Mouse (Mus musculus): Measurements from ENCODE around the gene Fgf10. TPM values are rescaled to one million over a fixed set of nuclear protein-coding genes. Genes with fewer than 3 reads are reported as not detected.
A peak's percentile ranks its signal among the peaks of the same experiment; 100 is the strongest.

The Fgf10 gene
- 2.0 and 2.4 TPM in 2 replicates for polyA plus RNA-seq (2015; fragmentation: Nextera tagmentation; extraction: Ambion mirVana)

GRCm38 (mm10) chr13:118669491-118669890 is at the start of gene Fgf10:
Fgf10 (plus strand) TSS chr13:118669791.
- H3K27ac ChIP-seq (ENCODE audit: low read length) = no peak within 1 kb of the TSS
- no peaks in the 10 kb centered on the region for H3K9me3 ChIP-seq (ENCODE audit: control insufficient read depth, low read length)
- no peaks in the 10 kb centered on the region for H3K4me1 ChIP-seq (ENCODE audit: control insufficient read depth, insufficient read depth, low read length)
- ATAC-seq = no peak
- no peaks in the 10 kb centered on the region for H3K27me3 ChIP-seq (replicated peaks; ENCODE audit: control insufficient read depth, insufficient read depth, low read length)
- no peak within 1 kb of the TSS for H3K4me2 ChIP-seq (ENCODE audit: low read depth, low read length)
- 80% methylated on average over 7 of the region's 7 CpGs for WGBS
- H3K36me3 ChIP-seq (ENCODE audit: control insufficient read depth, insufficient read depth, low read length) = no peaks in the 10 kb centered on the region
- H3K9ac ChIP-seq (ENCODE audit: low read depth, low read length) = no peak within 1 kb of the TSS
- no peak within 1 kb of the TSS for H3K4me3 ChIP-seq (ENCODE audit: low read length)

GRCm38 (mm10) chr13:118629661-118630428 is 39.7 kb upstream of the Fgf10 start:
- ATAC-seq = no peak; the same call in 1 of the 2 replicates
- Histone ChIP-seq H3K9me3 (ENCODE audit: control insufficient read depth, low read length) (no peaks in the 10 kb centered on the region), H3K27ac (ENCODE audit: low read length) (no peak overlapping the region), H3K36me3 (ENCODE audit: control insufficient read depth, insufficient read depth, low read length) (no peaks in the 10 kb centered on the region), H3K4me1 (ENCODE audit: control insufficient read depth, insufficient read depth, low read length) (no peaks in the 10 kb centered on the region), H3K27me3 (replicated peaks; ENCODE audit: control insufficient read depth, insufficient read depth, low read length) (no peaks in the 10 kb centered on the region), H3K9ac (ENCODE audit: low read depth, low read length) (no peak overlapping the region), H3K4me3 (ENCODE audit: low read length) (no peak overlapping the region), H3K4me2 (ENCODE audit: low read depth, low read length) (no peak overlapping the region)
- 40% methylated on average over 3 of the region's 3 CpGs for WGBS

GRCm38 (mm10) chr13:118631500-118631899 is 38.1 kb upstream of the Fgf10 start:
- no peak overlapping the region for H3K9ac ChIP-seq (ENCODE audit: low read depth, low read length)
- H3K27me3 ChIP-seq (replicated peaks; ENCODE audit: control insufficient read depth, insufficient read depth, low read length) = no peaks in the 10 kb centered on the region
- no peaks in the 10 kb centered on the region for H3K4me1 ChIP-seq (ENCODE audit: control insufficient read depth, insufficient read depth, low read length)
- 86% methylated on average over 2 of the region's 2 CpGs for WGBS
- ATAC-seq = no peak
- no peaks in the 10 kb centered on the region for H3K9me3 ChIP-seq (ENCODE audit: control insufficient read depth, low read length)
- no peak overlapping the region for H3K4me2 ChIP-seq (ENCODE audit: low read depth, low read length)
- H3K27ac ChIP-seq (ENCODE audit: low read length) = no peak overlapping the region
- H3K4me3 ChIP-seq (ENCODE audit: low read length) = no peak overlapping the region
- H3K36me3 ChIP-seq (ENCODE audit: control insufficient read depth, insufficient read depth, low read length) = no peaks in the 10 kb centered on the region

GRCm38 (mm10) chr13:118636047-118636446 is 33.5 kb upstream of the Fgf10 start:
- Histone ChIP-seq H3K27ac (ENCODE audit: low read length) (no peak overlapping the region), H3K4me1 (ENCODE audit: control insufficient read depth, insufficient read depth, low read length) (no peaks in the 10 kb centered on the region), H3K36me3 (ENCODE audit: control insufficient read depth, insufficient read depth, low read length) (no peaks in the 10 kb centered on the region), H3K9me3 (ENCODE audit: control insufficient read depth, low read length) (no peaks in the 10 kb centered on the region), H3K4me3 (ENCODE audit: low read length) (no peak overlapping the region), H3K9ac (ENCODE audit: low read depth, low read length) (no peak overlapping the region), H3K27me3 (replicated peaks; ENCODE audit: control insufficient read depth, insufficient read depth, low read length) (no peaks in the 10 kb centered on the region), H3K4me2 (ENCODE audit: low read depth, low read length) (no peak overlapping the region)
- WGBS = 92% methylated on average over 5 of the region's 5 CpGs
- ATAC-seq = no peak

GRCm38 (mm10) chr13:118642585-118642984 is 27.0 kb upstream of the Fgf10 start:
- Histone ChIP-seq H3K27me3 (replicated peaks; ENCODE audit: control insufficient read depth, insufficient read depth, low read length) (no peaks in the 10 kb centered on the region), H3K4me1 (ENCODE audit: control insufficient read depth, insufficient read depth, low read length) (no peaks in the 10 kb centered on the region), H3K9ac (ENCODE audit: low read depth, low read length) (no peak overlapping the region), H3K4me3 (ENCODE audit: low read length) (no peak overlapping the region), H3K36me3 (ENCODE audit: control insufficient read depth, insufficient read depth, low read length) (no peaks in the 10 kb centered on the region), H3K9me3 (ENCODE audit: control insufficient read depth, low read length) (no peaks in the 10 kb centered on the region), H3K4me2 (ENCODE audit: low read depth, low read length) (no peak overlapping the region), H3K27ac (ENCODE audit: low read length) (no peak overlapping the region)
- 91% methylated on average over 3 of the region's 3 CpGs for WGBS
- no peak for ATAC-seq

- Histone ChIP-seq H3K4me3 (ENCODE audit: low read length) (no peak overlapping the region), H3K9ac (ENCODE audit: low read depth, low read length) (no peak overlapping the region), H3K4me1 (ENCODE audit: control insufficient read depth, insufficient read depth, low read length) (no peaks in the 10 kb centered on the region), H3K36me3 (ENCODE audit: control insufficient read depth, insufficient read depth, low read length) (no peaks in the 10 kb centered on the region), H3K9me3 (ENCODE audit: control insufficient read depth, low read length) (no peaks in the 10 kb centered on the region), H3K27ac (ENCODE audit: low read length) (no peak overlapping the region), H3K4me2 (ENCODE audit: low read depth, low read length) (no peak overlapping the region), H3K27me3 (replicated peaks; ENCODE audit: control insufficient read depth, insufficient read depth, low read length) (no peaks in the 10 kb centered on the region)
- WGBS = 71% methylated on average over 6 of the region's 6 CpGs
- no peak for ATAC-seq
Measured at GRCm38 (mm10) chr13:118643138-118643537, 26.5 kb upstream of the Fgf10 start.

GRCm38 (mm10) chr13:118656991-118657390 is 12.6 kb upstream of the Fgf10 start:
- 70% methylated on average over 5 of the region's 5 CpGs for WGBS

GRCm38 (mm10) chr13:118658031-118658430 is 11.6 kb upstream of the Fgf10 start:
- WGBS = 72% methylated on average over 2 of the region's 2 CpGs
- H3K4me3 ChIP-seq (ENCODE audit: low read length) = peak overlapping the region; percentile 6
- H3K9ac ChIP-seq (ENCODE audit: low read depth, low read length) = no peak overlapping the region
- H3K9me3 ChIP-seq (ENCODE audit: control insufficient read depth, low read length) = no peaks in the 10 kb centered on the region
- H3K36me3 ChIP-seq (ENCODE audit: control insufficient read depth, insufficient read depth, low read length) = no peaks in the 10 kb centered on the region
- 0 out of 2 replicates have a peak overlapping the region, but pooled peaks have one; percentile 19 for H3K4me2 ChIP-seq (ENCODE audit: low read depth, low read length)
- ATAC-seq = peak; percentile 34
- H3K27me3 ChIP-seq (replicated peaks; ENCODE audit: control insufficient read depth, insufficient read depth, low read length) = no peaks in the 10 kb centered on the region
- no peaks in the 10 kb centered on the region for H3K4me1 ChIP-seq (ENCODE audit: control insufficient read depth, insufficient read depth, low read length)
- no peak overlapping the region for H3K27ac ChIP-seq (ENCODE audit: low read length)

More at GRCm38 (mm10) chr13:118656991-118657390, 12.6 kb upstream of the Fgf10 start:
- no peak overlapping the region for H3K4me3 ChIP-seq (ENCODE audit: low read length)
- H3K27ac ChIP-seq (ENCODE audit: low read length) = no peak overlapping the region
- no peaks in the 10 kb centered on the region for H3K9me3 ChIP-seq (ENCODE audit: control insufficient read depth, low read length)
- H3K4me2 ChIP-seq (ENCODE audit: low read depth, low read length) = no peak overlapping the region
- H3K9ac ChIP-seq (ENCODE audit: low read depth, low read length) = no peak overlapping the region
- no peaks in the 10 kb centered on the region for H3K36me3 ChIP-seq (ENCODE audit: control insufficient read depth, insufficient read depth, low read length)
- ATAC-seq = no peak
- H3K27me3 ChIP-seq (replicated peaks; ENCODE audit: control insufficient read depth, insufficient read depth, low read length) = no peaks in the 10 kb centered on the region
- H3K4me1 ChIP-seq (ENCODE audit: control insufficient read depth, insufficient read depth, low read length) = no peaks in the 10 kb centered on the region

GRCm38 (mm10) chr13:118658608-118659326 is 10.8 kb upstream of the Fgf10 start:
- 75% methylated on average over 7 of the region's 7 CpGs for WGBS
- Histone ChIP-seq H3K9ac (ENCODE audit: low read depth, low read length) (no peak overlapping the region), H3K27me3 (replicated peaks; ENCODE audit: control insufficient read depth, insufficient read depth, low read length) (no peaks in the 10 kb centered on the region), H3K4me1 (ENCODE audit: control insufficient read depth, insufficient read depth, low read length) (no peaks in the 10 kb centered on the region), H3K27ac (ENCODE audit: low read length) (peak overlapping the region; percentile 45; the same call in 1 of the 2 replicates), H3K4me2 (ENCODE audit: low read depth, low read length) (peak overlapping the region; percentile 26; the same call in 1 of the 2 replicates), H3K9me3 (ENCODE audit: control insufficient read depth, low read length) (no peaks in the 10 kb centered on the region), H3K36me3 (ENCODE audit: control insufficient read depth, insufficient read depth, low read length) (no peaks in the 10 kb centered on the region), H3K4me3 (ENCODE audit: low read length) (peak overlapping the region; percentile 6)
- peak; percentile 98 for ATAC-seq

All from intestine, embryonic 16.5 days (tissue).